In the genomic region with DNA sequence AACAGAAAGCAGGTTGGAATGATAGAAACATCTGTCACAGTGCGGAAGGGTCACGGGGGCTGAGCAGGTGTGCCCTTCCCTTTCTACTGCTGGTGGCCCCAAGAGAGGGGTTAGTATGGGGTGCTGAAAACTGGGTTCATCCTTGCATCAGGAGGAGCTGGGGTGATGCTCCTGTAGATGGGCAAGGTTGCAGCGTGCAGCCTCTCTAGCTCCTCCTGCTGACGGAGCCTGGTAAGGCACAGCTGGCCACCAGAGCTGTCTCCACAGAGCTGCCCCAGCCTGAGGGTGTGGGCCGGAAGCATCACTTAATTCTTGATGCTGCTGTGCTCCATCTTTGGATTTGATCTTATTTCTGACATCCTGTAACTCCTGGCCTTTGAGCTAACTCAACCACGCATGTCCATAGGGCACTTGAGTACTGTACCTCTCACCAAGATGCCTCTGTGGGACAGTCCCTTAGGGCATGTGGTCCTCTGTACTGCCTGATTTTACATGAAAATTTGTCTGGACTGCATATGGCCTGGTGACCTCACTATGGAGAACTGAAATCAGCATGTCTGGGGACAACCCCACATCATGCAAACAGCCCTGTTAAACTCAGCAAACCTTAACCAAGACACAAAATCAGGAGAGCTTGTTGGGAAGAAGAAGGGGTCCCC, we compare ENCODE assay signal across 9 mouse cellular contexts. TPM values are rescaled to one million over a fixed set of nuclear protein-coding genes. Genes with fewer than 3 reads are reported as not detected.
A peak's percentile ranks its signal among the peaks of the same experiment; 100 is the strongest.
DNase-seq lines count a peak whose midpoint lies in the region; ATAC-seq and TF ChIP-seq lines count a peak whose summit lies in the region.
"Had no signal": no experiment of that assay in that cellular context is flagged by ENCODE, and none has a peak within 500 bp of the region (broad histone marks: within the 10 kb centered on the region; RNA-seq: fewer than 3 reads in every experiment).

No protein-coding gene starts in this region.

- no peak overlapping the region for H3K4me2 ChIP-seq in forebrain, embryonic 13.5 days

- no peak overlapping the region for H3K27ac ChIP-seq in testis, adult 2 months (ENCODE audit: control insufficient read depth, insufficient read depth, low read depth, low read length)
- H3K27ac ChIP-seq in forebrain, embryonic 13.5 days = no peak overlapping the region
- H3K27ac ChIP-seq in thymus, adult 2 months (ENCODE audit: control insufficient read depth, insufficient read depth, low read length) = no peak overlapping the region

- no peaks in the 10 kb centered on the region for H3K27me3 ChIP-seq in testis, adult 2 months (ENCODE audit: control insufficient read depth, insufficient read depth, low read length)
- H3K27me3 ChIP-seq in forebrain, embryonic 13.5 days = no peaks in the 10 kb centered on the region
- H3K27me3 ChIP-seq in thymus, adult 2 months (ENCODE audit: control insufficient read depth, insufficient read depth, low read length) = no peaks in the 10 kb centered on the region

- peak; percentile 85; the same call in 1 of the 2 replicates for TF ChIP-seq CTCF in testis, adult 2 months (IDR thresholded peaks at IDR 0.05; ENCODE audit: control insufficient read depth, insufficient read depth, insufficient replicate concordance, low read depth, low read length)
- peak; percentile 89 for TF ChIP-seq CTCF in brain, embryonic 14.5 days (IDR thresholded peaks at IDR 0.05; ENCODE audit: borderline replicate concordance, extremely low read depth, insufficient read depth, insufficient read length)
- TF ChIP-seq CTCF in thymus, adult 2 months (IDR thresholded peaks at IDR 0.05; ENCODE audit: borderline replicate concordance, control insufficient read depth, extremely low read depth, insufficient read depth, low read length, poor library complexity) = peak; percentile 90

- ATAC-seq in forebrain, embryonic 13.5 days = peak; percentile 45; the same call in 1 of the 2 replicates
- ATAC-seq in monocyte, adult 5-6 weeks (replicated peaks; ENCODE audit: insufficient number of reproducible peaks, low FRiP score, low TSS enrichment, poor library complexity, severe bottlenecking) = peak; percentile 79

- H3K9ac ChIP-seq in forebrain, embryonic 13.5 days = no peak overlapping the region

- no peak overlapping the region for H3K4me3 ChIP-seq in testis, adult 2 months (ENCODE audit: control insufficient read depth, low read depth, low read length)
- H3K4me3 ChIP-seq in forebrain, embryonic 13.5 days = no peak overlapping the region
- H3K4me3 ChIP-seq in thymus, adult 2 months (ENCODE audit: control insufficient read depth, insufficient read depth, low read length) = no peak overlapping the region
- H3K4me3 ChIP-seq: erythroblast, embryonic 14.5 days had no signal

- H3K9me3 ChIP-seq in forebrain, embryonic 13.5 days (replicated peaks) = no peaks in the 10 kb centered on the region

- DNase-seq in testis, postnatal 14 days (ENCODE audit: low spot score) = no peak
- DNase-seq in brain, embryonic 14.5 days (ENCODE audit: low read depth) = peak; percentile 51
- peak; percentile 82 for DNase-seq in induced T-regulatory cell, adult 2 months (ENCODE audit: low read depth)
- DNase-seq in liver = peak; percentile 75
- DNase-seq in thymus, adult 2 months = peak; percentile 80

- TF ChIP-seq POLR2A in testis, adult 2 months (IDR thresholded peaks at IDR 0.05; ENCODE audit: control insufficient read depth, low read depth, low read length) = no peak
- no peak for TF ChIP-seq POLR2A in brain, embryonic 14.5 days (IDR thresholded peaks at IDR 0.05; ENCODE audit: borderline replicate concordance, extremely low read depth, insufficient read depth, insufficient read length, poor library complexity, severe bottlenecking)
- no peak for TF ChIP-seq POLR2A in thymus, adult 2 months (IDR thresholded peaks at IDR 0.05; ENCODE audit: control insufficient read depth, extremely low read depth, insufficient read depth, low read length, poor library complexity)

- WGBS in forebrain, embryonic 13.5 days = 62% methylated on average over 6 of the region's 6 CpGs
- WGBS in thymus, adult 2 months = 69% methylated on average over 6 of the region's 6 CpGs

- H3K36me3 ChIP-seq in testis, adult 2 months (ENCODE audit: control insufficient read depth, insufficient read depth, low read length) = peaks cover 3% of the 10 kb centered on the region
- H3K36me3 ChIP-seq in forebrain, embryonic 13.5 days (ENCODE audit: poor library complexity, severe bottlenecking) = peaks cover 81% of the 10 kb centered on the region
- 0 out of 2 replicates have a peak, but pooled peaks cover 12% of the 10 kb centered on the region for H3K36me3 ChIP-seq in thymus, adult 2 months (ENCODE audit: control insufficient read depth, insufficient read depth, low read length)

- peaks cover 4% of the 10 kb centered on the region for H3K4me1 ChIP-seq in testis, adult 2 months (ENCODE audit: control insufficient read depth, insufficient read depth, low read length)
- H3K4me1 ChIP-seq in forebrain, embryonic 13.5 days = no peaks in the 10 kb centered on the region
- H3K4me1 ChIP-seq in thymus, adult 2 months (replicated peaks; ENCODE audit: control insufficient read depth, insufficient read depth, low read length) = no peaks in the 10 kb centered on the region

RNA-seq across cellular contexts. Expression of gene Xrcc1, which starts 18.6 kb away (rescaled TPM):
- 69.4 and 79.8 TPM in 2 replicates for polyA plus RNA-seq in testis, adult 2 months (2012; rRNA removed)
- polyA plus RNA-seq in brain, embryonic 14.5 days (2012; rRNA removed) = 71.6 and 84.1 TPM in 2 replicates
- polyA plus RNA-seq in forebrain, embryonic 13.5 days (2015; fragmentation: Nextera tagmentation; extraction: Ambion mirVana) = 89.6 and 99.1 TPM in 2 replicates
- 18.0 to 42.4 TPM (median 29.6 TPM) in 3 replicates for total RNA-seq in monocyte, adult 5-6 weeks (2017)
- 115 and 116 TPM in 2 replicates for polyA plus RNA-seq in thymus, adult 2 months (2012; rRNA removed)

RNA-seq across cellular contexts. Expression of gene Pinlyp, which starts 18.8 kb away (rescaled TPM):
- polyA plus RNA-seq in testis, adult 2 months (2012; rRNA removed) = 18.3 and 20.2 TPM in 2 replicates
- polyA plus RNA-seq in brain, embryonic 14.5 days (2012; rRNA removed) = 0.21 and 0.34 TPM in 2 replicates
- polyA plus RNA-seq in forebrain, embryonic 13.5 days (2015; fragmentation: Nextera tagmentation; extraction: Ambion mirVana) = not detected in 2 replicates
- total RNA-seq in monocyte, adult 5-6 weeks (2017) = not detected in 3 replicates
- polyA plus RNA-seq in thymus, adult 2 months (2012; rRNA removed) = 3.6 and 5.4 TPM in 2 replicates
- polyA plus RNA-seq: erythroblast, embryonic 14.5 days had no signal

RNA-seq across cellular contexts. Expression of gene Ethe1, which starts 22.6 kb away (rescaled TPM):
- polyA plus RNA-seq in testis, adult 2 months (2012; rRNA removed) = 1.3 and 1.5 TPM in 2 replicates
- 14.4 and 18.8 TPM in 2 replicates for polyA plus RNA-seq in brain, embryonic 14.5 days (2012; rRNA removed)
- polyA plus RNA-seq in forebrain, embryonic 13.5 days (2015; fragmentation: Nextera tagmentation; extraction: Ambion mirVana) = 16.8 and 16.9 TPM in 2 replicates
- total RNA-seq in monocyte, adult 5-6 weeks (2017) = 4.8 to 9.7 TPM (median 7.9 TPM) in 3 replicates
- 43.3 and 45.9 TPM in 2 replicates for polyA plus RNA-seq in thymus, adult 2 months (2012; rRNA removed)

RNA-seq across cellular contexts. Expression of gene Zfp575, which starts 22.7 kb away (rescaled TPM):
- 0.04 and 0.06 TPM in 2 replicates for polyA plus RNA-seq in testis, adult 2 months (2012; rRNA removed)
- polyA plus RNA-seq in brain, embryonic 14.5 days (2012; rRNA removed) = 4.8 and 9.6 TPM in 2 replicates
- 4.7 and 5.1 TPM in 2 replicates for polyA plus RNA-seq in forebrain, embryonic 13.5 days (2015; fragmentation: Nextera tagmentation; extraction: Ambion mirVana)
- total RNA-seq in monocyte, adult 5-6 weeks (2017) = not detected in 3 replicates
- 0.24 and 0.98 TPM in 2 replicates for polyA plus RNA-seq in thymus, adult 2 months (2012; rRNA removed)

RNA-seq across cellular contexts. Expression of gene Irgq, which starts 34.2 kb away (rescaled TPM):
- polyA plus RNA-seq in testis, adult 2 months (2012; rRNA removed) = 2.2 and 2.4 TPM in 2 replicates
- polyA plus RNA-seq in brain, embryonic 14.5 days (2012; rRNA removed) = 55.4 and 66.4 TPM in 2 replicates
- 15.1 and 17.4 TPM in 2 replicates for polyA plus RNA-seq in forebrain, embryonic 13.5 days (2015; fragmentation: Nextera tagmentation; extraction: Ambion mirVana)
- total RNA-seq in monocyte, adult 5-6 weeks (2017) = 2.5 to 6.9 TPM (median 2.9 TPM) in 3 replicates
- polyA plus RNA-seq in thymus, adult 2 months (2012; rRNA removed) = 34.7 and 36.6 TPM in 2 replicates
